Mouse (Mus musculus) heart, embryonic 14.5 days (tissue): ENCODE results near the gene Zp2. TPM values are rescaled to one million over a fixed set of nuclear protein-coding genes. Genes with fewer than 3 reads are reported as not detected.

Experiments
- ATAC-seq: fragments of 200-750 bp; cut with Nextera tagmentation; 2 replicates; pipeline ENCODE4 v1.8.0; 2017; ENCODE audit warnings: low read depth, moderate TSS enrichment; ENCODE audit not compliant: insufficient number of reproducible peaks, insufficient read depth, low FRiP score
- H3K27ac ChIP-seq, 2 experiments: fragments of 200-500 bp in 1 of 2; fragments of 300-500 bp in 1 of 2; sonication (generic) in 1 of 2; replicated peaks in 1 of 2; 2 replicates each; pipeline ENCODE4 v1.5.1; 2012 to 2014; ENCODE audit warnings: low read depth in 2 of 2, low read length in 2 of 2, control low read depth in 1 of 2, mild to moderate bottlenecking in 1 of 2, mixed read lengths in 1 of 2; ENCODE audit not compliant: control insufficient read depth in 1 of 2, insufficient read depth in 1 of 2
- H3K27me3 ChIP-seq: fragments of 300-500 bp; sonication (generic); 2 replicates; pipeline ENCODE4 v1.6.1; 2014; ENCODE audit warnings: mild to moderate bottlenecking, low read length, control low read depth; ENCODE audit not compliant: control insufficient read depth, insufficient read depth
- H3K36me3 ChIP-seq: fragments of 300-500 bp; sonication (generic); 2 replicates; pipeline ENCODE4 v1.6.1; 2014; ENCODE audit warnings: mild to moderate bottlenecking, control low read depth, low read length, mixed read lengths; ENCODE audit not compliant: control insufficient read depth, insufficient read depth
- H3K4me1 ChIP-seq, 2 experiments: fragments of 200-500 bp in 1 of 2; fragments of 300-500 bp in 1 of 2; sonication (generic) in 1 of 2; 2 replicates each; pipeline ENCODE4 v1.6.1; 2012 to 2014; ENCODE audit warnings: low read length in 2 of 2, control low read depth in 1 of 2, mixed read lengths in 1 of 2; ENCODE audit not compliant: control insufficient read depth in 2 of 2, insufficient read depth in 2 of 2
- H3K4me2 ChIP-seq: fragments of 300-500 bp; sonication (generic); 2 replicates; pipeline ENCODE4 v1.6.1; 2014; ENCODE audit warnings: mild to moderate bottlenecking, low read length
- H3K4me3 ChIP-seq, 2 experiments: fragments of 200-500 bp in 1 of 2; fragments of 300-500 bp in 1 of 2; sonication (generic) in 1 of 2; 2 replicates each; pipeline ENCODE4 v1.5.1; 2012 to 2014; ENCODE audit warnings: low read length in 2 of 2, mild to moderate bottlenecking in 2 of 2, control low read depth in 1 of 2, low read depth in 1 of 2, moderate library complexity in 1 of 2; ENCODE audit not compliant: control insufficient read depth in 1 of 2, insufficient read depth in 1 of 2
- H3K9ac ChIP-seq: fragments of 300-500 bp; sonication (generic); 2 replicates; pipeline ENCODE4 v1.6.1; 2014; ENCODE audit warnings: mild to moderate bottlenecking, low read length
- H3K9me3 ChIP-seq: fragments of 300-500 bp; sonication (generic); 2 replicates; pipeline ENCODE4 v1.6.1; 2016; ENCODE audit warnings: low read length, control low read depth; ENCODE audit not compliant: control insufficient read depth
- WGBS: fragments of 180-500 bp; shearing (Covaris S2); extraction: QIAGEN DNeasy Blood & Tissue Kit; methylation state at CpG from one replicate; pipeline ENCODE4 v1.1.7; 2014; 5-methylcytosine and 5-hydroxymethylcytosine counted together
- polyA plus RNA-seq: library from polyadenylated mRNA; unstranded; fragments of >200 nt; fragmentation: Nextera tagmentation; extraction: Ambion mirVana; gene quantifications from 2 replicates; pipeline ENCODE4 v1.2.1, GENCODE M21; 2014

Zp2 gene
- polyA plus RNA-seq, 1 experiment from 2014 or later: not detected

DNA sequence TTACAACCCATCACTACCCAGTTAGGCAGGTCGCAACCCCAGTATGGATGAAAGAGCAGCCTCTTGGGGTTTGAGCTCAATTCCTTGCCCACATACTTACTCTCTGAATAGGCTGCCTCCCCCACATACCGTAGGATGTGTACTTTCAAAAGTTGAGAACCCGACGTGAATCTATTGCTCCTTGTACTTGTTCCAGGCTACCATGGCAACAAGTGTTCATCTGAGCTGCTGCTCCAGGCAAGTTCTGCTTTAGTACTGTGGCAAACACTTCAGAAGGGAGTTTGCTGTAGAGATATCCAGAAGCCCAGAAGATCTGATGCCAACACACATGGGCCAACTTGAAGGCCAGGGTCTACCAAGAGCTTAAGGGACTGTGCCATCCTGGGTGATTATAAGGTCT lies 16.1 kb downstream of the Zp2 start:
- H3K9me3 ChIP-seq: no peaks in the 10 kb centered on the region
- no peaks in the 10 kb centered on the region for H3K36me3 ChIP-seq
- no peak overlapping the region for H3K27ac ChIP-seq
- H3K4me1 ChIP-seq: peaks cover 0 to 8% of the 10 kb centered on the region in 2 experiments; a peak in 2 of 4 replicates
- no peak overlapping the region for H3K4me3 ChIP-seq
- no peaks in the 10 kb centered on the region for H3K27me3 ChIP-seq
- H3K4me2 ChIP-seq: no peak overlapping the region
- WGBS: 73% methylated on average over 4 of the region's 4 CpGs
- ATAC-seq: no peak
- no peak overlapping the region for H3K9ac ChIP-seq

DNA sequence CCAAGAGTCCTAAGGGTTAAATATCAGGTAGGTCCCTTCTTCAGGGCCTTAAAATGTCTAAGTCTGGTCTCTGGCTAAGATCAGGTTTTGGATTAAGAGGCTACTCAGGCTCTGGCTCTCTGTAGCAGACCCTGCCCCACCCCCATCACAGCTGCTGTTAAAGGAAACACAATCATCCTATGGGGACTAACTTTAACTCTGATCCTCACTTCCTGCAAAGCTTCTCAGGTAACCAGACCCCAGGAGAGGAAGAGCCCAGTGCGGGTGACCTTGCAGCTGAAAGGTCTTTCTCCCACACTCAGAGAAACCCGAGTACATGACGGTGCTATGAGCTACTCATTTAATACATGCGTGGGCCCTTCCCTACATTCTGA lies 17.4 kb downstream of the Zp2 start:
- WGBS: 36% methylated on average over 4 of the region's 4 CpGs
- Histone ChIP-seq H3K27me3 (no peaks in the 10 kb centered on the region), H3K4me3 (no peak overlapping the region), H3K4me1 (peaks cover 0 to 8% of the 10 kb centered on the region in 2 experiments; a peak in 2 of 4 replicates), H3K9ac (no peak overlapping the region), H3K27ac (no peak overlapping the region), H3K36me3 (no peaks in the 10 kb centered on the region), H3K9me3 (no peaks in the 10 kb centered on the region), H3K4me2 (no peak overlapping the region)
- no peak for ATAC-seq

DNA sequence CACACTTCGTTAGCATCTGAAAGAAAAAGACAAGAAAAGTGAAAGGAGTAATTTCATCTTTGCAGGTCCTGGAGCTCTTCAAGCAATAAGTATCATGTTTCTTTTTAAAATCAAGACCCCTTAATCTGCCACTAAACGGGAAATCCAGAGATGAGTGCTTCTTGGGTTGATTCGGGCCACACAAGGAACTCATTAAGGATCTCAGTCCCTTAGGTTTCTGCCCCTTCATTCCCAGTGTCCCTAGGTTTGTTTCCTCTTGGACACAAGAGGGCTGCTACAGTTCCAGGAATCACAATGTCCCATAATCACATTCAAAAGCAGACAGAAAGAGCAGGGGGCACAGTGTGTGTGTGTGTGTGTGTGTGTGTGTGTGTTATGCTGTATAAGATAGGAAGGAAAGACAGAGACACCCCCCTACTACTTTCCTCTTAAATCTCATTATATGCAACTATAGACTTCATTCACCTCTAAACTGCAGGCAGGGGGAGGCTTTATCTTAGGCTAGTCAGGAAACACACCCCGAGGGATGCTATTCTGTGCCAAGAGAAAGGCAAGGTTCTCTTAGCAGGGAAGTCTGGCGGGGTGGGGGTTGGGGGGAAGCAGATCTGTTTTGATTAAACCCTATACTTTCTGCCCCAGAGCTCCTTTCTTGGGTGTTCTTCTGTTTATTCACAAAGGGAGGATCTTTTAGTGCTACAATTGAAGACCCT lies 18.0 kb downstream of the Zp2 start:
- Histone ChIP-seq H3K4me2 (no peak overlapping the region), H3K9ac (no peak overlapping the region), H3K9me3 (no peaks in the 10 kb centered on the region), H3K27ac (no peak overlapping the region; a peak in 1 of 4 replicates), H3K4me1 (peaks cover 0 to 8% of the 10 kb centered on the region in 2 experiments; a peak in 2 of 4 replicates), H3K4me3 (no peak overlapping the region), H3K36me3 (no peaks in the 10 kb centered on the region), H3K27me3 (no peaks in the 10 kb centered on the region)
- 32% methylated on average over 5 of the region's 5 CpGs for WGBS
- no peak; the same call in 1 of the 2 replicates for ATAC-seq

DNA sequence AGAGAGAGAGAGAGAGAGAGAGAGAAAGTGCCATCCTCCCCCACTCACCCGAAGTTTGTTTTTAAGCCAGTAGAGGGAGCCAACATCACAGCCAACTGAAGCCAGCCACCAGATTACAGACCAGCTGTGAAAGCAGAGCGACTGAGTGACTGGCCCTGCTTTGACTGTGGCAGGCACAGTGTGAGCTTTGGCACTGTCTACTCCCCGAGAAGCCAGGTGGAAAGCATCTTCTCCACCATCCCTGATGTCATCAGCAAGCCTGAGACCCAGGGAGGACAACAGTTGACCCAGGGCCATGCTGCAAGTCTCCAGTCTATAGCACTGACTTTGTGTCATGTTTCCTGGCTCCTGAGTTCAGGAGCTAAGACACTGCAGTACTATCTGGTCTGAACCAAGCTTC lies 20.2 kb downstream of the Zp2 start:
- Histone ChIP-seq H3K36me3 (peaks cover 18% of the 10 kb centered on the region), H3K4me1 (peaks cover 0 to 8% of the 10 kb centered on the region in 2 experiments; a peak in 2 of 4 replicates), H3K9ac (no peak overlapping the region), H3K4me3 (no peak overlapping the region), H3K27me3 (no peaks in the 10 kb centered on the region), H3K27ac (no peak overlapping the region), H3K4me2 (no peak overlapping the region), H3K9me3 (no peaks in the 10 kb centered on the region)
- ATAC-seq: peak; percentile 68; the same call in 1 of the 2 replicates
- 0% methylated on average over 3 of the region's 3 CpGs for WGBS

DNA sequence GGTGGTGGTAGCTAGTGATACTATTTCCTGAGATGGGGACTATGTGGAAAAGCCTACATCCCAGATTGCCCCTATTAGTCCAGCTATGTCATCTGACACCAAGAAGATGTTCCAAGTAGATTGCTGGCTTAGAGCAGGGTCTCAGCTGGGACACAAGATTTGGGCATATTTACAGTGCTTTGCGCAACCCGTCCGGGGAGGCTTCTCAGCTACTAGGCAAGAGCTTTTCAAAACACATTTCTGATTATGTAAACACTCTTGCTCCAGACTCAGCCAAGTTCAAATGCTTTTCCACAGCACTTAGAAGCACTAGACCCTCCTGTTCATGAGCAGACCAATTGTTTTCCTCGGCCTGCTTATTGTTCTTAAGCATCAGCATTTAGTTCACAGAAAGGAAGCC lies 21.3 kb downstream of the Zp2 start:
- no peak for ATAC-seq
- Histone ChIP-seq H3K27ac (no peak overlapping the region), H3K27me3 (no peaks in the 10 kb centered on the region), H3K9me3 (no peaks in the 10 kb centered on the region), H3K4me1 (peaks cover 0 to 8% of the 10 kb centered on the region in 2 experiments; a peak in 2 of 4 replicates), H3K36me3 (peaks cover 26% of the 10 kb centered on the region), H3K4me3 (no peak overlapping the region), H3K4me2 (no peak overlapping the region), H3K9ac (no peak overlapping the region)
- 82% methylated on average over 4 of the region's 4 CpGs for WGBS

DNA sequence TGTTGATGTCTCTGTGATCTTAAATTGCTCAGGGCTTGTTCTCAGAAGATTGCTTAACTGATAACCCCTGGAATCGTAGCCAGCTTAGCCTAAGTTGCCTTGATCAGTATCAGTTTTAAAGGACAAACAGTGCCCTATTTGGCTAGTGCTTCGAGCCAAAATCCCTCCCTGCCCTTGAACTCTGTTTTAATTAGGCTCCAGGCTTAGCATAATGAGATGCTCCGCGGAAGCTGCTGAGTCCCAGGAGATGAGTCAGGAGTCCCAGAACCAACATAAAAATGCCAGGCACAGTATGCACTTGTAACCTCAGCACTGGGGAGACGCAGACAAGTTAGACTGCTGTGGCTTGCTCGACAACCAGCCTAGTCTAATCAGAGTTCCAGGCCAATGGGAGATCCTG lies 27.6 kb downstream of the Zp2 start:
- 52% methylated on average over 6 of the region's 6 CpGs for WGBS
- H3K27me3 ChIP-seq: no peaks in the 10 kb centered on the region
- H3K9me3 ChIP-seq: no peaks in the 10 kb centered on the region
- H3K27ac ChIP-seq: no peak overlapping the region
- no peaks in the 10 kb centered on the region for H3K4me1 ChIP-seq
- no peak overlapping the region for H3K4me2 ChIP-seq
- no peak overlapping the region for H3K9ac ChIP-seq
- no peak overlapping the region for H3K4me3 ChIP-seq
- no peak for ATAC-seq
- peaks cover 47% of the 10 kb centered on the region for H3K36me3 ChIP-seq

DNA sequence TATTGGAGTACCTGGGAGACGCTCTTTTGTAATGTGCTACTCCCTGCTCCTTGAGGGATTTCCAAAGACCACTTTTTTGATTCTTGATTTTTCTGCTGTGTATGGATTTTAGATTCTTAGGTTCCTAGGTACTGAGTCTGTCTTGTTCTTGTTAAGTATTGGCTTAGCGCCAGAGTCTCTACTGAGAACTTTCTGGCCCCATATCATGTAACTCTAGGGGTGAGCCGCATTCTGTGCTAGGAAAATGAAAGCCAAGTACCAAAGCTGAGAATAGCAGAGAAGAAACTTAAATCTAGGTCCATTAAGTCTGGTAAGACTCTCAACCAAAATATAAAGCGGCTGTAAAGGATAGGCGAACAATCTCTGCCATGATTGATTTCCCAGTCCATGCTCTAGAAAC lies 28.1 kb downstream of the Zp2 start:
- Histone ChIP-seq H3K9me3 (no peaks in the 10 kb centered on the region), H3K4me2 (no peak overlapping the region), H3K27me3 (no peaks in the 10 kb centered on the region), H3K4me1 (no peaks in the 10 kb centered on the region), H3K9ac (no peak overlapping the region), H3K27ac (no peak overlapping the region), H3K36me3 (peaks cover 47% of the 10 kb centered on the region), H3K4me3 (no peak overlapping the region)
- 87% methylated on average over 5 of the region's 5 CpGs for WGBS
- no peak for ATAC-seq

DNA sequence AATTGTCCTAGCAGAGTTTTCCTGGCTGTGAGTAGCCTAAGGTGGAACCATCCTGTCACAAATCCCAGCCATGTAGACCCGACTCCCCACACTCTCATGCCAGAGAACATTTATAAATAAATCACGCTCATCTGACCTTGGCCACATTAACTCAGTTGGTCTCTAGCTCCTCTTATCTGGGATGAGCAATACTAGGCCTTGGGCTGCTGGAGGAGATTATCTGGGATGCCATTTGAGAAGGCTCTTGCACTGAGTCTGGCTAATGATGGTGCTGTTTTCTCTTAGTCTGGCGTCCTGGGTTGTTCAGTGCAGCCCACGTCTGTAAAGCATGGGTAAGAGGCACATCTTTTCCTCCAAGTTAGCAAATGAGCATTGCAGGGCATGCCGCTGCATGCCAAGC lies 35.4 kb downstream of the Zp2 start:
- H3K27me3 ChIP-seq: no peaks in the 10 kb centered on the region
- no peak overlapping the region for H3K4me3 ChIP-seq
- 0 out of 2 replicates have a peak, but pooled peaks cover 11% of the 10 kb centered on the region for H3K36me3 ChIP-seq
- H3K27ac ChIP-seq: no peak overlapping the region
- no peaks in the 10 kb centered on the region for H3K9me3 ChIP-seq
- H3K9ac ChIP-seq: no peak overlapping the region
- no peak overlapping the region for H3K4me2 ChIP-seq
- 66% methylated on average over 5 of the region's 5 CpGs for WGBS
- peaks cover 2 to 16% of the 10 kb centered on the region in 2 experiments; a peak in 3 of 4 replicates for H3K4me1 ChIP-seq
- no peak for ATAC-seq
